Mouse (Mus musculus) cerebellum, postnatal 36 days (tissue): Measurements from ENCODE around the gene Slc25a3.

ENCODE experiments used
- DNase-seq, 2 experiments: peaks; one replicate each; pipeline ENCODE4 v3.0.0; 2021 to 2022; ENCODE audit warnings: mixed read lengths in 2 of 2

Slc25a3 gene

GRCm38 (mm10) chr10:91123828-91124822, at the start of gene Slc25a3:
Gene Slc25a3 (minus strand): TSS chr10:91124059.
- DNase-seq = peak; percentile 96 to 98

DNA sequence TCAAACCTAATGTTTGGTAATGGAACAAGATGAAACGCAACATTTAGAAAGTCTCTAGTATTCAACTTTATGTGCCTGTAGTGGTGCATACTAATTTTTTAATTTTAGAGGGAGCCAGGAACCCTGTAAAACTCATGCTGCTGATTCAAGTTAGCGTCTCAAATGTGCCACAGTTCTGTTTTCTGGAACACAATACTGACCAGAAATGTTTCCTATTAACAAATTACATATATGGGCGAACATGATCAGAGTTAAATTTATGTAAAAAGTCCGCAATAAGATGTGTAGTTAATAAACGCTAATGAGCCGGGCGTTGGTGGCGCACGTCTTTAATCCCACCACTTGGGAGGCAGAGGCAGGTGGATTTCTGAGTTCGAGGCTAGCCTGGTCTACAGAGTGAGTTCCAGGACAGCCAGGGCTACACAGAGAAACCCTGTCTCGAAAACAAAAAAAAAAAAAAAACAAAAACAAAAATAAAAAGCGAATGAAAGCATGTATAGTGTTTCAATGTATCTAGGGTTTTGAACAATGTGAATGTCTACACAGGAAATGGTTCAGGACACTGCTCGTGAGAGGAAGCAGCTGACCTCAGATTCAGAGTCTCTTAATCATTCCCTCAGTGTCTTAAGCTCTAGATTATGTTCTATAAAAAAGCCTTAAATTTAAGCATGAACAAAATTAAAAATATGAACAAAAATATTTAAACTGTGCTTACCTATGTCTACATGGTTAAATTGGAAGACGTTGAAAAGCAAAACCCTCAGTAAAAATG, 48.7 kb upstream of the Slc25a3 start:
- no peak for DNase-seq

GRCm38 (mm10) chr10:91171455-91172328, 47.8 kb upstream of the Slc25a3 start:
- peak; percentile 93 to 94 for DNase-seq

DNA sequence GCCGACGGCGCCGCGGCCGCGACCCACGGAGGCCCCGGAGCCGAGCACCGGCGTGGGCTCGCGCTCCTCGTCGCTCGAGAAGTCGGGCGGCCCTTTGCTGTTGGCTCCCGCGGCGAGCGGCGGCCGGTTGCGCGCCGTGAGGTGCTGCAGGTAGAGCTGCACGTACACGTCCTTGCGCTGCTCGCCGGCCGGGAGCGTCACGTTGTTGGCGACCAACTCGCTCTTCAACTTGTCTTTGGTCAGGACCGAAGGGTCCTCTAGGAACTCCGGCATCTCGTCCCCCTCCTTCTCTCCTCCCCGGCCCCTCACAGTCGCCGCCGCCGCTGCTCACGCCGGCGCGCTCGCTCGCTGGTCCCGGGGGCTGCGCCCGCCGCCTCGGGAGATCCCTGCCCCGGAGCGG, 47.2 kb upstream of the Slc25a3 start:
- peak in 1 of 2 experiments; percentile 58 for DNase-seq

- peak; percentile 85 to 86 for DNase-seq
Observed at GRCm38 (mm10) chr10:91170143-91170941, 46.5 kb upstream of the Slc25a3 start.

GRCm38 (mm10) chr10:91169414-91170065, 45.7 kb upstream of the Slc25a3 start:
- DNase-seq = no peak

DNA sequence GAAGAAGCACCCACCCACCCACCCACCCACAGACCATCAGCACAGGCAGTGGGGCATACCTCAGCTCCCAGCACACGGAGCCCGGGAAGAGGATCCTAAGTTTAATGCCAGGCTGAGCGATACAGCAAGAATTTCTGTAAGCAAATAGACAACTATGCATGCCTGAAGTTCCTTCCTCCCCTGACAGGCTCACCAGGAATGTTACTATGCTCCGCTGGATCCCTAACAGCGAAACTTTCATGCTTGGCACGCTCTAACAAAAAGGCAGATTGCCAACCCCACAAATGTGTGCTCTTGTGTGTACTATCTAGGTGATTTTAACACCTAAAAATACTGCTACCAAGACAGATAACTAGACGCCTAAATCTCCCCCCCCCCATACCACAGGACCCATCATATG, 43.5 kb upstream of the Slc25a3 start:
- DNase-seq = no peak

GRCm38 (mm10) chr10:91166890-91167289, 43.0 kb upstream of the Slc25a3 start:
- peak; percentile 49 to 60 for DNase-seq

GRCm38 (mm10) chr10:91165850-91166249, 42.0 kb upstream of the Slc25a3 start:
- no peak for DNase-seq

DNA sequence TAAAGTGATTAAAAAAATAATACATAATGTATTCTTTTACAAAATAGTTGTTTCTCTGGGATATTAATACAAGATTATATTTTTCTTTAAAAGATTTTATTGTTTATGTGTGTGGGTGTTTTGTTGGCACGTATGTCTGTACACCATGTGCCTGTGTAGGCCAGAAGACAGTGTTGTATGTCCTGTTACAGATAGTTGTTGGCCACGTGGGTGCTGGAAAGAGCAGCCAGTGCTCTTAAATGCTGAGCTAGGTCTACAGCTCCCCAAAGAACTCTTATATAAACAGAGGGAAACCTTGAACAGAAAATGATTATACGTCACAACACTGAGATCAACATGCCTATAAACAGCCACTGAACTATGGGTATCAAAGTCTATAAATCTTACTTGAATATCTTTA, 40.6 kb upstream of the Slc25a3 start:
- no peak for DNase-seq

DNA sequence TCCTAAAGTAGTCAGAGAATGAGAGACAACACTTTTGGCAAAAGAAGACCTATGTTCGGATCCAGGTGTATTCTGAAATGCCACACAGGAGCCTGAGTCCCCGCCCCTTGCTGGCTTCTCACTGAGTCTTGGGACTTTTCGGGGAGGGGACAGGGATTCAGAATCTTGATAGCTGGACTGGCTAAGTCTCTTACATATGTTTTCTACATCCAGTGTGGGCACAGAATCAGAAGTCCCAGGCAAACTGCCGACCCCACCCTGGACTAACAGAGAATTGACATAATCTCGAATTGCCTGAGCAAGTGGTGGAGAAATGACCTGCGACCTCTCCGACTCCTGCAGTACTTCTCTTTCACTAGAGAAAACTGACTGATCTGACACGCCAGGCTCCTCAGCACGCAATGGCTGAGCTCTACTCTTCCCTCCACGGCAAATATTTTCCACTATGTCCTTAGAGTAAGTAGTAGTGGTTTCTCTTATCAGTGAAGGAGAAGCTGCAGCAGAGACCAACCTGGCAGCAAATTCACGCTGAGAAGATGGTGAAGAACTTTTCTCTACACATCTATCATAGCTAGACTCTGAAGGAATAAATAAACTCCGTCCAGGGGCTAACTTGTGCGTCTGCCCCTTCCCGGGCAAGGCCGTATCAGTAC, 38.8 kb upstream of the Slc25a3 start:
- DNase-seq = no peak

GRCm38 (mm10) chr10:91162077-91162476, 38.2 kb upstream of the Slc25a3 start:
- no peak for DNase-seq

GRCm38 (mm10) chr10:91161006-91161405, 37.1 kb upstream of the Slc25a3 start:
- no peak for DNase-seq

- DNase-seq = no peak
Observed at GRCm38 (mm10) chr10:91158442-91158841, 34.6 kb upstream of the Slc25a3 start.

DNA sequence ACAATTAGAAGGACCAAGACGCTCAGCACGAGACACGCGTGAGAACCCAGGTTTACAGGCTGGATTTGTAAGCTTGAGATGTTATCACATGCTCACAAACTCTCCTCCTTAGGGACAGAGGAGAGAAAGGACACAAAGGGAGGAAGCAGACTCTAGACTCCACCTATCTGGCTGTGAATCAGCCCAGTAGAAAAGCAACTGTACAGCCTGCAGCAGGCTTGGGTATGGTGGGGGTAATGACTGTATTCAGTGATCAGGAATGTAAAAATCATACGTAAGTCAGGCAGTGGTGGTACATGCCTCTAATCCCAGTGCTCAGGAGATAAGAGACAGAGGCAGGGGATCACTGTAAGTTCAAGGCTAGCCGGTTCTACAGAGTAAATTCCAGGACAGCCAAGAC, 32.5 kb upstream of the Slc25a3 start:
- no peak for DNase-seq

DNA sequence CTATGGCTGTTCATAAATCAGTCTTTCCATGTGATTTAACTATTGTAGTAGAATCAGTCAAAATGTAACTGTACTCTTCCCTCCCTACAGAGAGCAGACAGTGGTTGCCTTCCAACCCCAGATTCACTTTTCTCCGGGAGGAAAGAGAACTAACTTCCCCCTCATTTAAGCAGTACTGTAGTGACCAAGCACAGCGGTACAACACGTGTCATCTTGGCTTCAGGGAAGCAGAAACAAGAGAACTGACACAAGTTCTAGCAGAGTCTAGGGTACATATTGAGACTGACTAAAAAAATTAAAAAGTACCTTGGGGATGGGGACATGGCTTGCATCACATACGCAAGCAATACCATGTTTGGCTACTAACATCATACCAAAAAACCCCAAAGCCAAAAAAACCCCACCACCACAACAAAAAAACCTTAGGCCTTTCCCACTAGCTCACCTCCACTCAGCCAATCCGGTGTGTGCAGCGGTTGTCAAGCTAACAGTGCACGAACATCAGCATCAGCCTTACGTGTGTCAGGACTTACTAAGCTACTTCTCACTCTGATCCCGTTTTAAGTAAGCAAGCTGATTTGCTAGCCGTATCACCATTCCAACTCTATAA, 30.1 kb upstream of the Slc25a3 start:
- no peak for DNase-seq

- DNase-seq = no peak
Observed at GRCm38 (mm10) chr10:91145413-91145812, 21.6 kb upstream of the Slc25a3 start.

- DNase-seq = no peak
Observed at GRCm38 (mm10) chr10:91143313-91144230, 19.7 kb upstream of the Slc25a3 start.

DNA sequence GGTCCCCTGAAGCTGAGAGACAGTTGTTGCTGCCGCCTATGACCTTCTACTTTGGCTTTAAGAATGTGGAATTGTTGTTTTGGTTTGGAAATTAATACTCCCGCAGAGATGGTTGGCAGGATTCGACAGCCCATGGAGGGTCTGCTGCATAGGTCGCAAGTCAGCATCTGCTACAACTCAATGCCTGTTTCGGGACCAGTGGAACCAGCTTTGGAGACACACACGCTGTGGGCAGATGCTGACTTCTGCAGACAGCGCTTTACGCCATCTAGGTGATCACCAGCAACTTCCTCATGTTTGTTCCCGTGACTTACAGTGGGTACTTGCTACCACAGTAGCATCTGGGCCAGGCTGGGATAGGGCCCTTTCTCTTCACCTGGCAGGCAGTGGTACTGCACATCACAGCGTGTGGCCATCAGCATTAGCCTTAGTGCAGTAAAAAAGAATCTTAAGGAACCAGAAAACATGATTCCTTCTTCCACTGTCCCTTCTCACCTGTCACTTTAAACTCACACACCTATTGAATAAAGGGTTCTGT, 18.9 kb upstream of the Slc25a3 start:
- DNase-seq = no peak
